Mouse (Mus musculus): ENCODE measurements around the gene Sdk2. TPM values are rescaled to one million over a fixed set of nuclear protein-coding genes. Genes with fewer than 3 reads are reported as not detected.

The Sdk2 gene
- 3.2 and 4.3 TPM in 2 replicates for polyA plus RNA-seq (2016; fragmentation: Nextera tagmentation; extraction: Ambion mirVana)

DNA sequence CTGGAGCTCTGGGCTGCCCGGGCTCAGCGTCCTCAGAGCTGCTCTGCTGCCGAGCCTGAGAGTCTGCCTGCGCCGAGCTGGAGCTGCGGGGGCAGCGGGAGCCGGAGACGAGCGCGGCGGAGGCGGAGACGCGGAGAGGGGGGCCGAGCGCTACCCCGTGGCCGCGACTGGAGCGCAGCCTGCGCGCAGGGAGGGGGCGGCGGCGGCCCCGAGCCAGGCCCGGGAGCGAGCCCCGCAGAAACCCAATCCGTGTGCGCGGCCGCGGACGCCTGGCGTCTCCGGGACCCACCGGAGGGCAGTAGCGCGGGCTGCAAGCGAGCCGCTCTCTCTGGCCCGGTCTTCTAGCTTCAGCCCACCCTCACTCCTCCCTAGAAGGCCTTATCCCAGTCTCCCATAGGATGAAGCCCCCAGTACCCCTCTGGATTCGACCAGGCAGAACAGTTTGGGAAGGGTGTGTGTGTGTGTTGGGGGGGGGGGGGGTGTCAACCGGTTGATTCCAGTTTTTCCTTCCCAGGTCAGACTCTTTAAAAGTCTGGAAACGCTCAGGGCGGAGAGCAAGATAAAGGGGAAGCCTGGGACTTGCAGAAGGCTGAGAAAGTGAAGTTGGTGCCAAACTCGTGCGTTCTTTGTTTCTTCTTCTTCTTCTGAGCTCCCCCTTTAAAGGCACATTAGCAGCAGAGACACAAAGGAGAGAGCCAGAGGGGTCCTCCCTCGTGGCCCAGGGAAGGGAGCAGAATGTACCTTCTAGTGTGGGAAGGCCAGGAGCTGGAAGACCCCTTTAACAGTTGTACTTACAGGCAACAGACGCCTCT lies at the start of gene Sdk2:
TSS of gene Sdk2 (minus strand) at position 96 of the 812 bp plus-strand sequence.
- DNase-seq (ENCODE audit: low spot score): peak; percentile 79
- Histone ChIP-seq H3K36me3 (no peaks in the 10 kb centered on the region), H3K27me3 (ENCODE audit: insufficient read depth, poor library complexity, severe bottlenecking) (peaks cover 72% of the 10 kb centered on the region), H3K27ac (peak within 1 kb of the TSS; percentile 93), H3K4me1 (replicated peaks) (peaks cover 76% of the 10 kb centered on the region), H3K9me3 (no peaks in the 10 kb centered on the region), H3K4me3 (peak within 1 kb of the TSS; percentile 80)
- under 1% methylated on average over 47 of the region's 52 CpGs for WGBS

DNA sequence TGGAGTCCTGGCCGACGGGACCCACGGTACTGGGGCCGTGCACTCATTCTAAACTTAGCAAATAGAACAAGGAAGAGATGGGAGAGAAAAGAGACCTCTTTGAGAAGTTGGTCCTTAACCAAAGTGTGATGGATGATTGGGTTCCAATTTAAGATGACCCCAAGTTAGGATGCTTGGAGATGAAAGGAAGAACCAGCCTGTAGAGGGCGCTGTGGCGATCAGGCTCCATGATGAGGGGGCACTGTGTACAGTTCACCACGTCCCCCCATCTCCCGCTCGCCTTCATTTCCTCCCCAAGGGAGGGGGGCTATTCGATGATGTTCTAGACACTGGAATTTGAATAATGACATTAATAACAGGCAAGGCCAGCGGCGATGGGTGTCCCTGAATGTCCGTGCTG lies 48.2 kb upstream of the Sdk2 start:
- Histone ChIP-seq H3K36me3 (no peaks in the 10 kb centered on the region), H3K27ac (no peak overlapping the region), H3K4me3 (no peak overlapping the region), H3K27me3 (ENCODE audit: insufficient read depth, poor library complexity, severe bottlenecking) (no peaks in the 10 kb centered on the region), H3K4me1 (replicated peaks) (peaks cover 21% of the 10 kb centered on the region), H3K9me3 (no peaks in the 10 kb centered on the region)
- WGBS: 82% methylated on average over 13 of the region's 13 CpGs
- no peak for DNase-seq (ENCODE audit: low spot score)

DNA sequence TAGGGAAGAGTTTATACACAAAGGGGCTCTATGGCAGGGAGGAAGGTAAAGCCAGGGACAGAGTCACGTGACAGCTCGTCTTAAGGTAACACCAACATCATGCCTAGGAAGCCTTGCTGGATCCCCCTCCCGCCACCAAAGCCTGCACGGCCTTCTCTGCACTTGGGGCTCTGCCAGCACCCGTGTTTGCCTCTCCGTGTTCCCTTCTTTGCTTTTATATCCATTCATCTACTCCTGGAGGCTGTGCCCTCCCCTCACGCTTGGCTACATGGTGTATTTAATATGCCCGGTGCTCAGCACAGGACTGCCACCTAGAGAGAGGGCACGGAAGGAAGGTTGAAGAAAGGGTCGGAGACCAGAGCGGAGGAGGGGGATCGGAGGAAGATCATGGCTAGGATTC lies 47.8 kb upstream of the Sdk2 start:
- no peaks in the 10 kb centered on the region for H3K36me3 ChIP-seq
- no peaks in the 10 kb centered on the region for H3K27me3 ChIP-seq (ENCODE audit: insufficient read depth, poor library complexity, severe bottlenecking)
- H3K9me3 ChIP-seq: no peaks in the 10 kb centered on the region
- DNase-seq (ENCODE audit: low spot score): no peak
- no peak overlapping the region for H3K4me3 ChIP-seq
- WGBS: 82% methylated on average over 12 of the region's 12 CpGs
- H3K27ac ChIP-seq: no peak overlapping the region
- peaks cover 21% of the 10 kb centered on the region for H3K4me1 ChIP-seq (replicated peaks)

GRCm38 (mm10) chr11:114110851-114111250 lies 44.0 kb upstream of the Sdk2 start:
- Histone ChIP-seq H3K4me1 (replicated peaks) (peaks cover 16% of the 10 kb centered on the region), H3K36me3 (no peaks in the 10 kb centered on the region), H3K27me3 (ENCODE audit: insufficient read depth, poor library complexity, severe bottlenecking) (no peaks in the 10 kb centered on the region), H3K9me3 (no peaks in the 10 kb centered on the region), H3K4me3 (no peak overlapping the region), H3K27ac (no peak overlapping the region)
- no peak for DNase-seq (ENCODE audit: low spot score)
- 43% methylated on average over 3 of the region's 3 CpGs for WGBS

GRCm38 (mm10) chr11:114093636-114094035 lies 26.8 kb upstream of the Sdk2 start:
- Histone ChIP-seq H3K4me3 (no peak overlapping the region), H3K9me3 (no peaks in the 10 kb centered on the region), H3K27ac (no peak overlapping the region), H3K27me3 (ENCODE audit: insufficient read depth, poor library complexity, severe bottlenecking) (no peaks in the 10 kb centered on the region), H3K36me3 (no peaks in the 10 kb centered on the region), H3K4me1 (replicated peaks) (peaks cover 7% of the 10 kb centered on the region; the same call in 1 of the 2 replicates)
- WGBS: 70% methylated on average over 7 of the region's 7 CpGs
- DNase-seq (ENCODE audit: low spot score): no peak

DNA sequence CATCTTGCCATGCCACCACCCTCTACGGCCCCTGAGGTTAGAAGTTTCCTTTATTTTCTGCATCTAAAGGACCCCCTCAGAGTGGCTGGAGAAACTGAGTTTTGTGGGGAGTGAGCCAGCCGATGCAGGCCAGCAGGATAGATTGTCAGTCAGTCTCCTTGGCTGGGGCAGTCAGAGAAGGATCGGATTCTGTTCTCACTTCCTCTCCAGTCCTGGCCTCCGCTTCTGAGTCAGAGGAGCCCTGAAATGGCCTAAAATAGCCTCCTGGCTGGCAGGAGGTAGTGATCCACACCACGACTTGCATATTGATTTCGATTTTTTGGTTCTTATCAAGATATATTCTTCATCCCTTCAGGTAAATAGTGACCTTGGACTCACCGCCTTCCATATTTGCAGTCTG lies 26.3 kb upstream of the Sdk2 start:
- Histone ChIP-seq H3K36me3 (no peaks in the 10 kb centered on the region), H3K27ac (no peak overlapping the region), H3K9me3 (no peaks in the 10 kb centered on the region), H3K27me3 (ENCODE audit: insufficient read depth, poor library complexity, severe bottlenecking) (no peaks in the 10 kb centered on the region), H3K4me1 (replicated peaks) (peaks cover 7% of the 10 kb centered on the region; the same call in 1 of the 2 replicates), H3K4me3 (no peak overlapping the region)
- DNase-seq (ENCODE audit: low spot score): no peak
- 70% methylated on average over 7 of the region's 7 CpGs for whole genome bisulfite sequencing

- WGBS: 88% methylated on average over 9 of the region's 9 CpGs
Measured at GRCm38 (mm10) chr11:114080606-114081005, 13.8 kb upstream of the Sdk2 start.

DNA sequence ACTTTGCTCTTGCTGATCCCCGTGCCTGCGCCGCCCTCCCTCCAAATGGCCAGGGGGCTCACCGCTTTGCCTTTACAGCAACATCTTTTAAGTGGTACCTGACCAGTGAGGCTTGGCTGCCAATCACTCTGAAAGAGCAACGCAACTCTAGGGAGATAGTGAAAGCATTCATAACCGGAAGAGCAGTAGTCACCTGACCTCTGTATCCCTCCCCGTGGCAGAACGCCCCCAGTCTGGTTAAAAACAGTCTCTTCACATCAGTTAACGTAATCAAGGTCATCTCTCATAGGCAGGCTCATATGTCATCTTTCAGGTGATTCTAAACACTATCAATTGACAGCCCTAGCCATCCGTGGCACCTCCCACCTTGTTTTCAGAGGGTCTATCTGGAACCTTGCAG lies 5.8 kb upstream of the Sdk2 start:
- Histone ChIP-seq H3K27ac (no peak overlapping the region), H3K4me3 (no peak overlapping the region), H3K9me3 (peaks cover 10% of the 10 kb centered on the region; the same call in 1 of the 2 replicates), H3K27me3 (ENCODE audit: insufficient read depth, poor library complexity, severe bottlenecking) (peaks cover 34% of the 10 kb centered on the region), H3K4me1 (replicated peaks) (peaks cover 23% of the 10 kb centered on the region), H3K36me3 (no peaks in the 10 kb centered on the region)
- 74% methylated on average over 10 of the region's 10 CpGs for WGBS
- DNase-seq (ENCODE audit: low spot score): no peak

More at GRCm38 (mm10) chr11:114080606-114081005, 13.8 kb upstream of the Sdk2 start:
- no peak for DNase-seq (ENCODE audit: low spot score)
- Histone ChIP-seq H3K27me3 (ENCODE audit: insufficient read depth, poor library complexity, severe bottlenecking) (no peaks in the 10 kb centered on the region), H3K4me3 (no peak overlapping the region), H3K36me3 (no peaks in the 10 kb centered on the region), H3K27ac (no peak overlapping the region), H3K9me3 (peaks cover 9% of the 10 kb centered on the region; the same call in 1 of the 2 replicates), H3K4me1 (replicated peaks) (no peaks in the 10 kb centered on the region)

DNA sequence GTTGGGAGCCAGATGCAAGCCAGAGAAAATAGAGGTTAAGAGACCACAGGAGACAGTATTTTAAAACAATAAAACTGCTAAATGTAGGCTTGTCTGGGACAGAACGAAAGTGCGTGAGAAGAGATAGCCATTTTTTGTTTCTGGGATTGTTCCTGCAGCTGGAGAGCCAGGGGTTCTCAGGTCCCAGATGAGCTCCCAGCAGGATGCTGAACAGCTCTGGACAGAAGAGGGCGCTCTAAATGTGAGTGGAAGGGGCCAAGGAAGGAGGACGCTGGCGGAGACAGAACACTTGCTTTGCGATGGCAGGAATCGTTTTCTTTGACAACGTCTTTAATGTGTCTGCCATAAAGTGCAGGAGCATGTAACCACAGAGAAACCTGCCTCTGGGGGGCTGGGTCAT lies 5.2 kb upstream of the Sdk2 start:
- 30% methylated on average over 8 of the region's 8 CpGs for WGBS
- Histone ChIP-seq H3K27me3 (ENCODE audit: insufficient read depth, poor library complexity, severe bottlenecking) (peaks cover 34% of the 10 kb centered on the region), H3K36me3 (no peaks in the 10 kb centered on the region), H3K4me3 (no peak overlapping the region), H3K4me1 (replicated peaks) (peaks cover 29% of the 10 kb centered on the region), H3K9me3 (peaks cover 10% of the 10 kb centered on the region; the same call in 1 of the 2 replicates), H3K27ac (no peak overlapping the region)
- peak; percentile 55 for DNase-seq (ENCODE audit: low spot score)

DNA sequence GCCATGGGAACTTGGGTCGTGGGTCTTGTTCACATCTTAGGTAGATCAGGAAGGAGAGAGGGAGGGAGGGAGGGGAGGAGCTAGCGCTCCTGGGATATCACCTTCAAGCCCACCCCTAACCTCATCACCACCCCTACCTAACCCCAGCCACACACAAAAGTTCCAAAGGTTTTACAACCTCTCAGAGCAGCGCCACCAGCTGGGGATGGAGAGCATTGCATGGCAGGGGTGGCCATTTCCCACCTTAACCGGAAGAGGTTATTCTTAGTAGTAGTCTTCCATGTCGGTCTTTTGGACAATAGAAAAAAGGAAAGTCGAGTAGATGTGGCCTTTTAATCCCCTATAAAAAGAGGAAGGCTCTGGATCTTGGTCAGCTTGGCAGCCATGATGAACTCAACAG lies 4.0 kb upstream of the Sdk2 start:
- Histone ChIP-seq H3K4me1 (replicated peaks) (peaks cover 40% of the 10 kb centered on the region), H3K36me3 (no peaks in the 10 kb centered on the region), H3K9me3 (peaks cover 4% of the 10 kb centered on the region; the same call in 1 of the 2 replicates), H3K27me3 (ENCODE audit: insufficient read depth, poor library complexity, severe bottlenecking) (peaks cover 44% of the 10 kb centered on the region), H3K27ac (no peak overlapping the region), H3K4me3 (no peak overlapping the region)
- 64% methylated on average over 6 of the region's 6 CpGs for WGBS
- DNase-seq (ENCODE audit: low spot score): no peak

DNA sequence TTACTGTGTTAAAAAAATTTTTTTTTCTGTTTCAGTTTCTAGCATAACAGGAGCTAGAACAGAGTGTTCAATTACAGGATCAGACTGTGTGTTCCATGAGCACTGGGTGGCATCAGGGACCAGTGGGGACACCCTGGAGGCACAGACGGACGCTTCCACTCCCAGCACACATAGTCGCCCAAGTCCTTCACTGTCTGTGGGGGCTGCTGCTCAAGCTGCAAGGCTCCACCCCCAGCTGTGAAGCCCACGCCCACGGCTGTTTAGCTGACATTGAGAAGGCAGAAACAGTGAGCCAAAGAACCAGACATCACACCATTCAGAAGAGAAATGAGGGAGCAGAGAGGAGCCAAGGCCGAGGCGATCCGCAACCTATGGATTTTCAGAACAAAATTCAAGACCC lies 3.3 kb upstream of the Sdk2 start:
- Histone ChIP-seq H3K36me3 (no peaks in the 10 kb centered on the region), H3K4me1 (replicated peaks) (peaks cover 48% of the 10 kb centered on the region), H3K27me3 (ENCODE audit: insufficient read depth, poor library complexity, severe bottlenecking) (peaks cover 52% of the 10 kb centered on the region), H3K27ac (no peak overlapping the region), H3K4me3 (no peak overlapping the region), H3K9me3 (no peaks in the 10 kb centered on the region)
- DNase-seq (ENCODE audit: low spot score): no peak
- 72% methylated on average over 8 of the region's 8 CpGs for WGBS

GRCm38 (mm10) chr11:114068390-114068789 lies 1.5 kb upstream of the Sdk2 start:
- WGBS: 4% methylated on average over 5 of the region's 5 CpGs
- Histone ChIP-seq H3K27me3 (ENCODE audit: insufficient read depth, poor library complexity, severe bottlenecking) (peaks cover 69% of the 10 kb centered on the region), H3K4me1 (replicated peaks) (peaks cover 65% of the 10 kb centered on the region), H3K27ac (peak overlapping the region; percentile 93), H3K36me3 (no peaks in the 10 kb centered on the region), H3K4me3 (peak overlapping the region; percentile 9; the same call in 1 of the 2 replicates), H3K9me3 (no peaks in the 10 kb centered on the region)
- DNase-seq (ENCODE audit: low spot score): peak; percentile 81

DNA sequence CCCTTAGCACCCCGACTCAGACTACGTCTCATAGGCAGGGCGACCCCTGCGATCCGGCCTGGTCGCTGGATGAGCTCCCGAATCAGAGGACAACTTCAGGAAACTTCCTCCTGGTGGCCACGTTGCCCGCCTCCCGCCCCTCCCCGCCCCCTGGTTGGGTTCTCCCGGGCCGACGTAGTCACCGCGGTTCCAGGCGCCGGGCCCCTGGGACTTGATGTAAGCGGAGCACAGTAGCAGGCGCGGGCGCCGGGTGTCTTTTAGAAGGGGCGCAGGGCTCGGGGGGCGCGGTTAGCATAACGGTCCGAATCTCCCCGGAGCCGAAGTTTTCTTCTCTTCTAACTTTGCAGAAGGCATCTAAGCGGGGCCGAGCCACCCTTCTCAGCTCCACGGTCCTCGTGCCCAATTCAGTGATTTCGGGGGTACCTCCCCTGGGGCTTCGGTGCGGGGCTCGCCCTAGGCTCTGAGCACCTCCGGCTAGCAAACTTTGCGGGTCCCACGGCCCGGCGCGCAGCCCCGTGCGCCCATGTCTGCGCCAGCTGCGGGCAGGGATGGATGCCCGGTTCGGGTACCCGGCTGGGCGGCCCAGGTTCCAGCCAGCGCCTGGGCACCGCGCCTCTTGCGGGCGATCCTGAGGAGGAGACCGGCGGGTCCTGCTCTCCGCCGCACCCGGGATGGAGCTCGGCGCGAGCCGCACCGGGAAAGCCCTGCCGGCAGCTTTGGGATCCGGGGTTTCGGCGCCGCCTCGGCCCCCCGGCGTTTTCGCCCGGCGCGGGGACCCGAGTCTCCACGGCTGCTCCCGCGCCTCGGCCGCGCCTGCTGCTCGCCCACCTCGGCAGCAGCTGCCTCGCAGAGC lies 522 bp downstream of the Sdk2 start:
- H3K36me3 ChIP-seq: no peaks in the 10 kb centered on the region
- H3K4me3 ChIP-seq: peak overlapping the region; percentile 80
- H3K4me1 ChIP-seq (replicated peaks): peaks cover 85% of the 10 kb centered on the region
- DNase-seq (ENCODE audit: low spot score): peak; percentile 66
- H3K9me3 ChIP-seq: no peaks in the 10 kb centered on the region
- H3K27me3 ChIP-seq (ENCODE audit: insufficient read depth, poor library complexity, severe bottlenecking): peaks cover 75% of the 10 kb centered on the region
- under 1% methylated on average over 90 of the region's 90 CpGs for WGBS
- H3K27ac ChIP-seq: peak overlapping the region; percentile 93
